Mouse (Mus musculus) heart, embryonic 10.5 days (tissue): ENCODE results near the gene Tnk2. TPM values are rescaled to one million over a fixed set of nuclear protein-coding genes. Genes with fewer than 3 reads are reported as not detected.

ENCODE experiments used
- DNase-seq: peaks from one replicate; pipeline ENCODE4 v3.0.0-alpha.2; 2017; ENCODE audit warnings: low spot score
- H3K27ac ChIP-seq: fragments of 300-500 bp; sonication (generic); 2 replicates; pipeline ENCODE4 v1.5.1; 2016; ENCODE audit warnings: mild to moderate bottlenecking
- H3K27me3 ChIP-seq: fragments of 300-500 bp; sonication (generic); 2 replicates; pipeline ENCODE4 v1.6.1; 2016; ENCODE audit warnings: mild to moderate bottlenecking; ENCODE audit not compliant: poor library complexity, insufficient read depth, severe bottlenecking
- H3K36me3 ChIP-seq: fragments of 300-500 bp; sonication (generic); 2 replicates; pipeline ENCODE4 v1.6.1; 2016; ENCODE audit warnings: mild to moderate bottlenecking, moderate library complexity
- H3K4me1 ChIP-seq: fragments of 300-500 bp; sonication (generic); 2 replicates; pipeline ENCODE4 v1.6.1; 2016; ENCODE audit warnings: mild to moderate bottlenecking
- H3K4me3 ChIP-seq: fragments of 300-500 bp; sonication (generic); 2 replicates; pipeline ENCODE4 v1.5.1; 2016; ENCODE audit warnings: mild to moderate bottlenecking, moderate library complexity
- H3K9me3 ChIP-seq: fragments of 300-500 bp; sonication (generic); 2 replicates; pipeline ENCODE4 v1.6.1; 2016; ENCODE audit warnings: mild to moderate bottlenecking, moderate library complexity
- WGBS: fragments of 180-500 bp; shearing (Covaris S2); methylation state at CpG from one replicate; pipeline ENCODE4 v1.1.7; 2016; 5-methylcytosine and 5-hydroxymethylcytosine counted together
- polyA plus RNA-seq: library from polyadenylated mRNA; unstranded; fragments of >200 nt; fragmentation: Nextera tagmentation; extraction: Ambion mirVana; gene quantifications from 2 replicates; pipeline ENCODE4 v1.2.1, GENCODE M21; 2016

Tnk2 gene
- polyA plus RNA-seq, 1 experiment from 2014 or later = 9.2 TPM

- Histone ChIP-seq H3K27ac (no peak overlapping the region), H3K4me3 (no peak overlapping the region), H3K9me3 (no peaks in the 10 kb centered on the region), H3K4me1 (peaks cover 31% of the 10 kb centered on the region), H3K36me3 (peaks cover 87% of the 10 kb centered on the region), H3K27me3 (peaks cover 61% of the 10 kb centered on the region)
- 65% methylated on average over 10 of the region's 10 CpGs for WGBS
- no peak for DNase-seq
These were observed 33.5 kb downstream of the Tnk2 start for GRCm38 (mm10) chr16:32677040-32677700.

- WGBS = 81% methylated on average over 14 of the region's 14 CpGs
- Histone ChIP-seq H3K4me1 (peaks cover 29% of the 10 kb centered on the region), H3K36me3 (peaks cover 87% of the 10 kb centered on the region), H3K4me3 (no peak overlapping the region), H3K9me3 (no peaks in the 10 kb centered on the region), H3K27ac (no peak overlapping the region), H3K27me3 (peaks cover 57% of the 10 kb centered on the region)
- DNase-seq = no peak
These were observed 34.2 kb downstream of the Tnk2 start for GRCm38 (mm10) chr16:32677903-32678302.

GRCm38 (mm10) chr16:32678812-32679211, 35.1 kb downstream of the Tnk2 start:
- peaks cover 30% of the 10 kb centered on the region for H3K4me1 ChIP-seq
- peaks cover 81% of the 10 kb centered on the region for H3K36me3 ChIP-seq
- peak overlapping the region; percentile 52; the same call in 1 of the 2 replicates for H3K27ac ChIP-seq
- no peaks in the 10 kb centered on the region for H3K9me3 ChIP-seq
- peaks cover 57% of the 10 kb centered on the region for H3K27me3 ChIP-seq
- 83% methylated on average over 14 of the region's 14 CpGs for WGBS
- DNase-seq = no peak
- no peak overlapping the region for H3K4me3 ChIP-seq

- H3K4me1 ChIP-seq = peaks cover 30% of the 10 kb centered on the region
- no peaks in the 10 kb centered on the region for H3K9me3 ChIP-seq
- H3K36me3 ChIP-seq = peaks cover 70% of the 10 kb centered on the region
- DNase-seq = no peak
- H3K4me3 ChIP-seq = no peak overlapping the region
- 0 out of 2 replicates have a peak overlapping the region, but pooled peaks have one; percentile 38 for H3K27ac ChIP-seq
- peaks cover 47% of the 10 kb centered on the region for H3K27me3 ChIP-seq
- 90% methylated on average over 16 of the region's 16 CpGs for WGBS
These were observed 36.3 kb downstream of the Tnk2 start for GRCm38 (mm10) chr16:32679976-32680375.

- Histone ChIP-seq H3K27ac (no peak overlapping the region), H3K4me1 (peaks cover 31% of the 10 kb centered on the region), H3K4me3 (no peak overlapping the region), H3K36me3 (peaks cover 62% of the 10 kb centered on the region), H3K27me3 (peaks cover 42% of the 10 kb centered on the region), H3K9me3 (no peaks in the 10 kb centered on the region)
- WGBS = 90% methylated on average over 6 of the region's 6 CpGs
- no peak for DNase-seq
These were observed 37.1 kb downstream of the Tnk2 start for GRCm38 (mm10) chr16:32680806-32681205.

GRCm38 (mm10) chr16:32682194-32682593, 38.5 kb downstream of the Tnk2 start:
- Histone ChIP-seq H3K27me3 (peaks cover 29% of the 10 kb centered on the region), H3K4me3 (no peak overlapping the region), H3K9me3 (no peaks in the 10 kb centered on the region), H3K4me1 (peaks cover 34% of the 10 kb centered on the region), H3K36me3 (peaks cover 48% of the 10 kb centered on the region), H3K27ac (no peak overlapping the region)
- DNase-seq = no peak
- WGBS = 18% methylated on average over 5 of the region's 5 CpGs

- no peak overlapping the region for H3K27ac ChIP-seq
- H3K27me3 ChIP-seq = peaks cover 29% of the 10 kb centered on the region
- no peak for DNase-seq
- H3K4me3 ChIP-seq = no peak overlapping the region
- peaks cover 44% of the 10 kb centered on the region for H3K36me3 ChIP-seq
- H3K4me1 ChIP-seq = peaks cover 33% of the 10 kb centered on the region
- 59% methylated on average over 4 of the region's 4 CpGs for WGBS
- H3K9me3 ChIP-seq = no peaks in the 10 kb centered on the region
These were observed 39.2 kb downstream of the Tnk2 start for GRCm38 (mm10) chr16:32682841-32683240.

GRCm38 (mm10) chr16:32683343-32683742, 39.7 kb downstream of the Tnk2 start:
- 59% methylated on average over 5 of the region's 5 CpGs for WGBS
- Histone ChIP-seq H3K27ac (no peak overlapping the region), H3K36me3 (peaks cover 39% of the 10 kb centered on the region), H3K4me3 (no peak overlapping the region), H3K9me3 (no peaks in the 10 kb centered on the region), H3K27me3 (peaks cover 25% of the 10 kb centered on the region), H3K4me1 (peaks cover 31% of the 10 kb centered on the region)
- DNase-seq = no peak

GRCm38 (mm10) chr16:32685405-32685804, 41.7 kb downstream of the Tnk2 start:
- Histone ChIP-seq H3K27ac (no peak overlapping the region), H3K4me1 (peaks cover 20% of the 10 kb centered on the region; the same call in 1 of the 2 replicates), H3K9me3 (no peaks in the 10 kb centered on the region), H3K27me3 (peaks cover 8% of the 10 kb centered on the region), H3K4me3 (no peak overlapping the region), H3K36me3 (peaks cover 18% of the 10 kb centered on the region)
- no peak for DNase-seq
- WGBS = 57% methylated on average over 10 of the region's 10 CpGs

GRCm38 (mm10) chr16:32685998-32686397, 42.3 kb downstream of the Tnk2 start:
- no peaks in the 10 kb centered on the region for H3K9me3 ChIP-seq
- peaks cover 15% of the 10 kb centered on the region; the same call in 1 of the 2 replicates for H3K4me1 ChIP-seq
- WGBS = 57% methylated on average over 5 of the region's 5 CpGs
- H3K27ac ChIP-seq = no peak overlapping the region
- peaks cover 2% of the 10 kb centered on the region; the same call in 1 of the 2 replicates for H3K27me3 ChIP-seq
- H3K36me3 ChIP-seq = peaks cover 12% of the 10 kb centered on the region
- DNase-seq = no peak
- no peak overlapping the region for H3K4me3 ChIP-seq

GRCm38 (mm10) chr16:32687221-32687620, 43.5 kb downstream of the Tnk2 start:
- WGBS = 81% methylated on average over 5 of the region's 5 CpGs
- no peak for DNase-seq
- Histone ChIP-seq H3K9me3 (no peaks in the 10 kb centered on the region), H3K4me1 (peaks cover 13% of the 10 kb centered on the region; the same call in 1 of the 2 replicates), H3K36me3 (peaks cover 8% of the 10 kb centered on the region), H3K27me3 (no peaks in the 10 kb centered on the region), H3K4me3 (no peak overlapping the region), H3K27ac (no peak overlapping the region)

- Histone ChIP-seq H3K36me3 (no peaks in the 10 kb centered on the region), H3K27me3 (no peaks in the 10 kb centered on the region), H3K27ac (no peak overlapping the region), H3K4me1 (0 out of 2 replicates have a peak, but pooled peaks cover 6% of the 10 kb centered on the region), H3K9me3 (no peaks in the 10 kb centered on the region), H3K4me3 (no peak overlapping the region)
- 64% methylated on average over 4 of the region's 4 CpGs for WGBS
- DNase-seq = no peak
These were observed 45.1 kb downstream of the Tnk2 start for GRCm38 (mm10) chr16:32688770-32689169.

- Histone ChIP-seq H3K27ac (no peak overlapping the region), H3K27me3 (no peaks in the 10 kb centered on the region), H3K36me3 (no peaks in the 10 kb centered on the region), H3K4me3 (no peak overlapping the region), H3K4me1 (0 out of 2 replicates have a peak, but pooled peaks cover 6% of the 10 kb centered on the region), H3K9me3 (no peaks in the 10 kb centered on the region)
- WGBS = 4% methylated on average over 9 of the region's 9 CpGs
- DNase-seq = no peak
These were observed 45.8 kb downstream of the Tnk2 start for GRCm38 (mm10) chr16:32689501-32689900.
